Mouse (Mus musculus) hindbrain, embryonic 15.5 days (tissue): ENCODE results near the gene Ankrd23. TPM values are rescaled to one million over a fixed set of nuclear protein-coding genes. Genes with fewer than 3 reads are reported as not detected.

Experiments used
- ATAC-seq: fragments of 200-750 bp; cut with Nextera tagmentation; 2 replicates; pipeline ENCODE4 v1.8.0; 2017; ENCODE audit warnings: low read depth, moderate number of reproducible peaks, moderate TSS enrichment; ENCODE audit not compliant: low FRiP score
- H3K27ac ChIP-seq: fragments of 300-500 bp; sonication (generic); replicated peaks from 2 replicates; pipeline ENCODE4 v1.5.1; 2015; ENCODE audit warnings: mild to moderate bottlenecking, inconsistent platforms
- H3K27me3 ChIP-seq: fragments of 300-500 bp; sonication (generic); 2 replicates; pipeline ENCODE4 v1.6.1; 2015; ENCODE audit warnings: control low read depth, inconsistent platforms
- H3K36me3 ChIP-seq: fragments of 300-500 bp; sonication (generic); 2 replicates; pipeline ENCODE4 v1.6.1; 2015; ENCODE audit warnings: control low read depth, inconsistent platforms
- H3K4me1 ChIP-seq: fragments of 300-500 bp; sonication (generic); replicated peaks from 2 replicates; pipeline ENCODE4 v1.6.1; 2015; ENCODE audit warnings: control low read depth, inconsistent platforms
- H3K4me2 ChIP-seq: fragments of 300-500 bp; sonication (generic); 2 replicates; pipeline ENCODE4 v1.6.1; 2015; ENCODE audit warnings: moderate library complexity, mild to moderate bottlenecking, inconsistent platforms
- H3K4me3 ChIP-seq: fragments of 300-500 bp; sonication (generic); 2 replicates; pipeline ENCODE4 v1.5.1; 2015; ENCODE audit warnings: mild to moderate bottlenecking, inconsistent platforms
- H3K9ac ChIP-seq: fragments of 300-500 bp; sonication (generic); 2 replicates; pipeline ENCODE4 v1.6.1; 2015; ENCODE audit warnings: inconsistent platforms
- H3K9me3 ChIP-seq: fragments of 300-500 bp; sonication (generic); 2 replicates; pipeline ENCODE4 v1.6.1; 2016; ENCODE audit warnings: control low read depth, inconsistent platforms
- WGBS: fragments of 180-500 bp; shearing (Covaris S2); methylation state at CpG from one replicate; pipeline ENCODE4 v1.1.7; 2015; 5-methylcytosine and 5-hydroxymethylcytosine counted together
- polyA plus RNA-seq: library from polyadenylated mRNA; unstranded; fragments of >200 nt; fragmentation: Nextera tagmentation; extraction: Ambion mirVana; gene quantifications from 2 replicates; pipeline ENCODE4 v1.2.1, GENCODE M21; 2015

Ankrd23 gene
- polyA plus RNA-seq, 1 experiment from 2014 or later = 19.6 TPM

GRCm38 (mm10) chr1:36572709-36573108 is 36.0 kb upstream of the Ankrd23 start:
- ATAC-seq = no peak
- Histone ChIP-seq H3K9me3 (no peaks in the 10 kb centered on the region), H3K9ac (no peak overlapping the region), H3K4me2 (no peak overlapping the region), H3K27ac (no peak overlapping the region), H3K4me3 (no peak overlapping the region), H3K4me1 (peaks cover 18% of the 10 kb centered on the region), H3K36me3 (no peaks in the 10 kb centered on the region), H3K27me3 (no peaks in the 10 kb centered on the region)
- WGBS = 59% methylated on average over 1 of the region's 1 CpGs

- ATAC-seq = no peak
Measured at GRCm38 (mm10) chr1:36572140-36572700, 35.5 kb upstream of the Ankrd23 start.

DNA sequence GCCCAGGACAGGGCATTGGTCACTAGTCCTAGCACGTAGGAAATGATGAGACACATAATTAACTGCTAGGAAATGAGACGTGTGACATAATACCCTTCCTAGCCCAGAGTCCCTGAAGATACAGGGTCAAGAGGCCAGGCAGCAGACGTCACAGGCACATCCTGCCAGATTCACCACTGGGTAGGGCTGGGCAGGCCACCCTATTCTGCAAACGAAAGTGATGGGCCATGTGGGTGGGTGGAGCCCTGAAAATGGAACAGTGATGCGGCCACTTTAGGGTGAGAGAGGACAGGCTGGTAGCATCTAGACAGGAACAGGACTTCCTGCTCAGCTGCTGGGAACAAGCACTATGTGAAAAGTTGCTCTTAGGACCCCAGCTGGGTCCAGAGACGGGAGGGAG is 34.9 kb upstream of the Ankrd23 start:
- no peak for ATAC-seq
- Histone ChIP-seq H3K27me3 (no peaks in the 10 kb centered on the region), H3K9me3 (no peaks in the 10 kb centered on the region), H3K4me2 (no peak overlapping the region), H3K4me3 (no peak overlapping the region), H3K4me1 (peaks cover 18% of the 10 kb centered on the region), H3K9ac (no peak overlapping the region), H3K27ac (no peak overlapping the region), H3K36me3 (no peaks in the 10 kb centered on the region)
- 58% methylated on average over 6 of the region's 6 CpGs for WGBS

More at GRCm38 (mm10) chr1:36572140-36572700, 35.5 kb upstream of the Ankrd23 start:
- whole genome bisulfite sequencing = 62% methylated on average over 2 of the region's 2 CpGs
- H3K4me2 ChIP-seq = no peak overlapping the region
- H3K4me1 ChIP-seq = peaks cover 18% of the 10 kb centered on the region
- no peak overlapping the region for H3K4me3 ChIP-seq
- H3K27me3 ChIP-seq = no peaks in the 10 kb centered on the region
- H3K36me3 ChIP-seq = no peaks in the 10 kb centered on the region
- H3K27ac ChIP-seq = no peak overlapping the region
- no peak overlapping the region for H3K9ac ChIP-seq
- H3K9me3 ChIP-seq = no peaks in the 10 kb centered on the region

- peaks cover 18% of the 10 kb centered on the region for H3K4me1 ChIP-seq
- H3K4me2 ChIP-seq = no peak overlapping the region
- no peak overlapping the region for H3K4me3 ChIP-seq
- H3K9ac ChIP-seq = no peak overlapping the region
- H3K9me3 ChIP-seq = no peaks in the 10 kb centered on the region
- 90% methylated on average over 5 of the region's 5 CpGs for WGBS
- H3K27ac ChIP-seq = no peak overlapping the region
- no peaks in the 10 kb centered on the region for H3K36me3 ChIP-seq
- no peaks in the 10 kb centered on the region for H3K27me3 ChIP-seq
- no peak for ATAC-seq
Measured at GRCm38 (mm10) chr1:36570320-36570719, 33.6 kb upstream of the Ankrd23 start.

DNA sequence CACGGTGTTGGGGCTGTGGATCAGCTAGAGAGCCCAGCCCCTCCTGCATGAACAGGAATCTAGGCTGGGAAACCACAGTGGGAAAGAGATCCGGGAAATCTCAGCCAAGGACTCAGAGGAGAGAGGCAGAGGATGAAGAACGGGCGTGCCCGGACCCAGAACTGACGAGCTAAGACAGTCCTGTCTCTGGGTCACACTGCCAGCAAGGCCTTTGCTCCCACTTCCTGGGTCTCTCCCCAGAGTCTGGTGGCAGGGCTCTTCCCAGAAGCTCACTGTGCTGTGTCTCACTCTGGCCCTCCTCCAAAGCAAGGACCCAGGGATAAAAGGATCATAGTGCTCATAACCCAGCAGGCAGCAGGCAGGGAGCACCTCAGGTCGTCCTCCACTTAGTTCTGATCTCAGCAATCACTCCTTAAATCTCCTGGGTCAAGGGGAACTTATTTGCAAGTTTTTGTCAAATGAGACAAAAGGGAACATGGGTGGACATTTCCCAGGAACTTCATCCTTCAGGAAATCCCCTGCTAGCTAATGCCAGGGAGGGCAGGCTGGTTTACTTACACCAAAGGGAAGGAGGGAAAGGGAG is 33.1 kb upstream of the Ankrd23 start:
- WGBS = 42% methylated on average over 7 of the region's 7 CpGs

DNA sequence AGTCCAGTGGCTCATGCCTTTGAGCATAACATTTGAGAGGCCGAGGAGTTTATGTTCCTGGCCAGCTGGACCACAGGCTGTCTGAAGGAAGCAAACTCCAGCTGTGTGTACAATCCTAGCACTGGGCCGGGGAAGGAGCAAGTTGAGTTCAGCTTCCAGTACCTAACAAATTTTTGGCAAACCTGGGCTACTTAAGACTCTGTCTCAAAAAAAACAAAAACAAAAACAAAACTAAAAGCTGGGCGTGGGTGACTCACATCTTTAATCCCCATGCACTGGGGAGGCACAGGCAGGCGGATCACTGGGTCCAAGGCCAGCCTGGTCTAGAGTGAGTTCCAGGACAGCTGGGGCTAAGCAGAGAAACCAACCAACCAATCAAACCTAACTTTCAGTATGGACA is 32.1 kb upstream of the Ankrd23 start:
- Histone ChIP-seq H3K27me3 (no peaks in the 10 kb centered on the region), H3K4me2 (no peak overlapping the region), H3K36me3 (no peaks in the 10 kb centered on the region), H3K27ac (no peak overlapping the region), H3K4me3 (no peak overlapping the region), H3K9me3 (no peaks in the 10 kb centered on the region), H3K9ac (no peak overlapping the region), H3K4me1 (peaks cover 9% of the 10 kb centered on the region)
- 77% methylated on average over 4 of the region's 4 CpGs for WGBS
- ATAC-seq = no peak

More for the DNA sequence above, 33.1 kb upstream of the Ankrd23 start:
- H3K4me2 ChIP-seq = no peak overlapping the region
- no peak overlapping the region for H3K9ac ChIP-seq
- H3K9me3 ChIP-seq = no peaks in the 10 kb centered on the region
- H3K4me3 ChIP-seq = no peak overlapping the region
- peaks cover 18% of the 10 kb centered on the region for H3K4me1 ChIP-seq
- ATAC-seq = no peak
- H3K27ac ChIP-seq = no peak overlapping the region
- H3K27me3 ChIP-seq = no peaks in the 10 kb centered on the region
- no peaks in the 10 kb centered on the region for H3K36me3 ChIP-seq

GRCm38 (mm10) chr1:36567818-36568603 is 31.3 kb upstream of the Ankrd23 start:
- Histone ChIP-seq H3K4me2 (no peak overlapping the region), H3K36me3 (no peaks in the 10 kb centered on the region), H3K27ac (no peak overlapping the region), H3K4me1 (peaks cover 9% of the 10 kb centered on the region), H3K4me3 (no peak overlapping the region), H3K9me3 (no peaks in the 10 kb centered on the region), H3K27me3 (no peaks in the 10 kb centered on the region), H3K9ac (no peak overlapping the region)
- no peak for ATAC-seq
- WGBS = 37% methylated on average over 21 of the region's 21 CpGs

- no peak overlapping the region for H3K27ac ChIP-seq
- no peak for ATAC-seq
- H3K4me2 ChIP-seq = no peak overlapping the region
- H3K9me3 ChIP-seq = no peaks in the 10 kb centered on the region
- no peak overlapping the region for H3K9ac ChIP-seq
- H3K4me3 ChIP-seq = no peak overlapping the region
- WGBS = 8% methylated on average over 2 of the region's 2 CpGs
- no peaks in the 10 kb centered on the region for H3K36me3 ChIP-seq
- H3K27me3 ChIP-seq = no peaks in the 10 kb centered on the region
- H3K4me1 ChIP-seq = peaks cover 9% of the 10 kb centered on the region
Measured at GRCm38 (mm10) chr1:36566425-36566824, 29.7 kb upstream of the Ankrd23 start.

- Histone ChIP-seq H3K4me3 (no peak overlapping the region), H3K36me3 (no peaks in the 10 kb centered on the region), H3K4me1 (peaks cover 11% of the 10 kb centered on the region), H3K27ac (no peak overlapping the region), H3K4me2 (no peak overlapping the region), H3K27me3 (no peaks in the 10 kb centered on the region), H3K9ac (no peak overlapping the region), H3K9me3 (no peaks in the 10 kb centered on the region)
- no peak for ATAC-seq
- WGBS = 80% methylated on average over 6 of the region's 6 CpGs
Measured at GRCm38 (mm10) chr1:36564101-36564500, 27.4 kb upstream of the Ankrd23 start.

- Histone ChIP-seq H3K4me3 (no peak overlapping the region), H3K27me3 (no peaks in the 10 kb centered on the region), H3K4me2 (no peak overlapping the region), H3K36me3 (no peaks in the 10 kb centered on the region), H3K4me1 (peaks cover 15% of the 10 kb centered on the region), H3K27ac (no peak overlapping the region), H3K9me3 (no peaks in the 10 kb centered on the region), H3K9ac (no peak overlapping the region)
- 64% methylated on average over 4 of the region's 4 CpGs for WGBS
- ATAC-seq = no peak
Measured at GRCm38 (mm10) chr1:36563632-36564031, 26.9 kb upstream of the Ankrd23 start.

GRCm38 (mm10) chr1:36563197-36563596 is 26.5 kb upstream of the Ankrd23 start:
- Histone ChIP-seq H3K4me1 (peaks cover 15% of the 10 kb centered on the region), H3K27me3 (no peaks in the 10 kb centered on the region), H3K9ac (no peak overlapping the region), H3K36me3 (no peaks in the 10 kb centered on the region), H3K4me3 (no peak overlapping the region), H3K4me2 (no peak overlapping the region), H3K27ac (no peak overlapping the region), H3K9me3 (no peaks in the 10 kb centered on the region)
- ATAC-seq = no peak
- 80% methylated on average over 2 of the region's 2 CpGs for WGBS

DNA sequence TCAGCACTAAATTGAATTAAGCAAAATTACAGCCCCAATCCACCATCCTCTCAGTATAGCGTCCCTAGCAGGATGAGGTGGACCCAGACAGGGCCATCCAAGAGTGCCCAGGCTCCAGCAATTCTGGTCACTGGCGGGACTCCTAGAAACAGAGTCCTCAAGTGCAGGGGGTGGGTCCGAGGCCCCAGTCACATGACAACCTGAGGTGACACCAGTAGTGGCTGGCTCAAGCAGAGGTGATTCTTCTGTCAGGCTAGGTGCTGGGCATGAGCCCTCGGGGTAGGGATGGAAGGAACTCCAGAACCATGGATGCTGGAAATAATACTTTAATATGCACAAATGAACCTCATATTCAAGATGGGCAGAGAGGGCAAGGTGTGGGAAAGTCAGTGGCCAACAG is 25.7 kb upstream of the Ankrd23 start:
- H3K27ac ChIP-seq = no peak overlapping the region
- no peak for ATAC-seq
- 84% methylated on average over 4 of the region's 4 CpGs for WGBS

More for the DNA sequence above, 25.7 kb upstream of the Ankrd23 start:
- Histone ChIP-seq H3K9ac (no peak overlapping the region), H3K4me2 (no peak overlapping the region), H3K4me3 (no peak overlapping the region), H3K4me1 (peaks cover 11% of the 10 kb centered on the region), H3K9me3 (no peaks in the 10 kb centered on the region), H3K36me3 (no peaks in the 10 kb centered on the region), H3K27me3 (no peaks in the 10 kb centered on the region)
